ENCODE assay signal across 30 mouse cellular contexts in the genomic region with DNA sequence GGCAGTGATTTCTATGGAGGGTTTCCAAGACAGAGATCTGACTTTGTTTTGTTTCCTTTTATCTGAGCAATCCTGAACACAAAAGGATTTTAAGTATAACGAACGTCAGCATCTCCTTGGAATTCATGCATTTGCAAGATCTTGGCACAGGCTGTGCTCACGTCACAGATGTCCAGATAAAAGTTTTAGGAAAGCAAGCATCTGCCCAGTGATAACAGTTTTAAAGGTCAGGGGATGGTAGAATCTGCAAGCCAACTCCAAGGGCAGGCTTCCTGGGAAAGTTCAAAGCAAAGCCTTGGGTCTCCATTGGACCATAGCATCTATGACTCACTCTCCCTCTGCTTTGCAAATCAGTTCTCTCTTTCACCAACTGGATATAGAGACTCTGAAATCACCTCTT. TPM values are rescaled to one million over a fixed set of nuclear protein-coding genes. Genes with fewer than 3 reads are reported as not detected.
"Had no signal": no experiment of that assay in that cellular context is flagged by ENCODE, and none has a peak within 500 bp of the region (broad histone marks: within the 10 kb centered on the region; RNA-seq: fewer than 3 reads in every experiment).

No protein-coding gene starts in this region.

- H3K27me3 ChIP-seq: kidney, embryonic 15.5 days; liver, embryonic 15.5 days; lung, embryonic 15.5 days; megakaryocyte, embryonic 14.5 days; midbrain, embryonic 13.5 days; stomach, embryonic 15.5 days had no signal

- H3K36me3 ChIP-seq: kidney, embryonic 15.5 days; liver, embryonic 15.5 days; lung, embryonic 15.5 days; midbrain, embryonic 10.5 days; midbrain, embryonic 13.5 days; stomach, embryonic 15.5 days had no signal

- H3K9me3 ChIP-seq: kidney, embryonic 15.5 days; liver, embryonic 15.5 days; lung, embryonic 15.5 days; megakaryocyte, embryonic 14.5 days; midbrain, embryonic 10.5 days; midbrain, embryonic 13.5 days; stomach, embryonic 15.5 days had no signal

- DNase-seq: kidney, adult 8-10 months; kidney, postnatal 10 days; layer of hippocampus, postnatal 36 days; lung, adult 18-20 months; lung, postnatal 10 days; lung, postnatal 36 days; retina, postnatal 1 day; right cerebral cortex, postnatal 25 days; spleen, adult 18-20 months; thymus, postnatal 25 days had no signal

- ATAC-seq: midbrain, embryonic 13.5 days had no signal

- H3K4me3 ChIP-seq: kidney, embryonic 15.5 days; layer of hippocampus, adult 2 months; left cerebral cortex, adult 2 months; liver, embryonic 15.5 days; lung, embryonic 15.5 days; megakaryocyte, embryonic 14.5 days; midbrain, embryonic 10.5 days; midbrain, embryonic 13.5 days; stomach, embryonic 15.5 days had no signal

- H3K27ac ChIP-seq: kidney, embryonic 15.5 days; layer of hippocampus, adult 2 months; left cerebral cortex, adult 2 months; liver, embryonic 15.5 days; lung, embryonic 15.5 days; midbrain, embryonic 10.5 days; midbrain, embryonic 13.5 days; stomach, embryonic 15.5 days had no signal

- H3K4me1 ChIP-seq: kidney, embryonic 15.5 days; liver, embryonic 15.5 days; lung, embryonic 15.5 days; megakaryocyte, embryonic 14.5 days; midbrain, embryonic 10.5 days; midbrain, embryonic 13.5 days; stomach, embryonic 15.5 days had no signal

- H3K4me2 ChIP-seq: kidney, embryonic 15.5 days; liver, embryonic 11.5 days; liver, embryonic 15.5 days; lung, embryonic 15.5 days; midbrain, embryonic 13.5 days; stomach, embryonic 15.5 days had no signal

- H3K9ac ChIP-seq: kidney, embryonic 15.5 days; liver, embryonic 15.5 days; lung, embryonic 15.5 days; midbrain, embryonic 13.5 days; stomach, embryonic 15.5 days had no signal

RNA-seq across cellular contexts. Expression of gene Gm21973, which starts 5.4 kb away (rescaled TPM):
- total RNA-seq: layer of hippocampus, adult 2 months; layer of hippocampus, postnatal 10 days; layer of hippocampus, postnatal 36 days; left cerebral cortex, adult 2 months; left cerebral cortex, postnatal 10 days; left cerebral cortex, postnatal 36 days; midbrain, postnatal 0 days had no signal
- polyA plus RNA-seq: kidney, embryonic 15.5 days; large intestine, adult 2 months; limb, embryonic 11.5 days; limb, embryonic 14.5 days; liver, embryonic 11.5 days; liver, embryonic 15.5 days; lung, embryonic 15.5 days; midbrain, embryonic 10.5 days; midbrain, embryonic 13.5 days; midbrain, postnatal 0 days; neural tube, embryonic 11.5 days; neural tube, embryonic 14.5 days; thymus, postnatal 0 days had no signal

RNA-seq across cellular contexts. Expression of gene Agxt2, which starts 27.7 kb away (rescaled TPM):
- total RNA-seq: layer of hippocampus, adult 2 months; layer of hippocampus, postnatal 10 days; layer of hippocampus, postnatal 36 days; left cerebral cortex, adult 2 months; left cerebral cortex, postnatal 10 days; left cerebral cortex, postnatal 36 days; midbrain, postnatal 0 days had no signal
- polyA plus RNA-seq: limb, embryonic 11.5 days; limb, embryonic 14.5 days; lung, embryonic 15.5 days; midbrain, embryonic 10.5 days; midbrain, embryonic 13.5 days; midbrain, postnatal 0 days; neural tube, embryonic 11.5 days; neural tube, embryonic 14.5 days; thymus, postnatal 0 days had no signal
